Mouse (Mus musculus): Measurements from ENCODE around the gene Mttp.

Mttp gene

GRCm38 (mm10) chr3:138051431-138051830, 93.3 kb downstream of the Mttp start:
- DNase-seq (ENCODE audit: low spot score) = no peak

- no peak for DNase-seq (ENCODE audit: low spot score)
Measured at GRCm38 (mm10) chr3:138050772-138051171, 94.0 kb downstream of the Mttp start.

GRCm38 (mm10) chr3:138049555-138049954, 95.2 kb downstream of the Mttp start:
- DNase-seq (ENCODE audit: low spot score) = no peak

- DNase-seq (ENCODE audit: low spot score) = no peak
Measured at GRCm38 (mm10) chr3:138043316-138043715, 101.5 kb downstream of the Mttp start.

GRCm38 (mm10) chr3:138041591-138042301, 103.0 kb downstream of the Mttp start:
- DNase-seq (ENCODE audit: low spot score) = no peak

- DNase-seq (ENCODE audit: low spot score) = no peak
Measured at GRCm38 (mm10) chr3:138040938-138041337, 103.8 kb downstream of the Mttp start.

Data from ovary, adult 18-20 months (tissue).